Mouse (Mus musculus) megakaryocyte, embryonic 14.5 days (primary cell): ENCODE data around the gene Srgn.

Source experiments
- FLI1 ChIP-seq: IDR thresholded peaks from 2 replicates; pipeline ENCODE4 v1.6.1; 2012; ENCODE audit warnings: low read length, inconsistent platforms, mixed read lengths
- GATA1 ChIP-seq: IDR thresholded peaks from 3 replicates; pipeline ENCODE4 v1.6.1; 2012; ENCODE audit warnings: mixed read lengths, low read length, inconsistent platforms, borderline replicate concordance

DNA sequence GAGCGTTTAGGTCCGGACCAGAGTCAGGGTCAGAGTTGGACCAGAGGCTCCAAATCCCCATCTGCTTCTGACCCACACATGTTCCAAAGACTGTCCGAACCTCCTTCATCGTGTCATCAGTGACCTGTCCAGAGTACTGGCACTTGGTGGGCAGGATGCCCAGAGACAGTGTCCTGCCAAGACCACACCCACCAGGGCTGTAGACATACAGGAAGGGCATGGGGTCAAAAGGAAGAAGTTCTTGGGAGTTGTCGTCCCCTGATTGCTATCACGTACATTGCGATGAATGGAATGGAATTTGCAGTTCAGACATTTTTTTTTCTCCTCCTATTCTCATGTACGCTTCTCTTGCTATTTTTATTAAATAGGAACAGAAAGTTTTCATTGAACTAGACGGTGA is 2.9 kb upstream of the Srgn start:
- TF ChIP-seq FLI1 (no peak), GATA1 (no peak)
